Mouse (Mus musculus) midbrain, embryonic 10.5 days (tissue): ENCODE results near the gene Sgpp1. TPM values are rescaled to one million over a fixed set of nuclear protein-coding genes. Genes with fewer than 3 reads are reported as not detected.

Experiments used
- DNase-seq: peaks from one replicate; pipeline ENCODE4 v3.0.0-alpha.2; 2017; ENCODE audit warnings: low spot score
- H3K27ac ChIP-seq: fragments of 300-500 bp; sonication (generic); replicated peaks from 2 replicates; pipeline ENCODE4 v1.5.1; 2016; ENCODE audit warnings: mild to moderate bottlenecking
- H3K27me3 ChIP-seq: fragments of 300-500 bp; sonication (generic); 2 replicates; pipeline ENCODE4 v1.6.1; 2016; ENCODE audit warnings: low read depth, mild to moderate bottlenecking; ENCODE audit not compliant: poor library complexity, severe bottlenecking
- H3K36me3 ChIP-seq: fragments of 300-500 bp; sonication (generic); 2 replicates; pipeline ENCODE4 v1.6.1; 2016; ENCODE audit warnings: mild to moderate bottlenecking, moderate library complexity
- H3K4me1 ChIP-seq: fragments of 300-500 bp; sonication (generic); 2 replicates; pipeline ENCODE4 v1.6.1; 2016
- H3K4me3 ChIP-seq: fragments of 300-500 bp; sonication (generic); 2 replicates; pipeline ENCODE4 v1.5.1; 2016; ENCODE audit warnings: mild to moderate bottlenecking, moderate library complexity
- H3K9me3 ChIP-seq: fragments of 300-500 bp; sonication (generic); replicated peaks from 2 replicates; pipeline ENCODE4 v1.6.1; 2016; ENCODE audit warnings: mild to moderate bottlenecking
- WGBS: fragments of 180-500 bp; shearing (Covaris S2); methylation state at CpG from one replicate; pipeline ENCODE4 v1.1.7; 2016; 5-methylcytosine and 5-hydroxymethylcytosine counted together
- polyA plus RNA-seq: library from polyadenylated mRNA; unstranded; fragments of >200 nt; fragmentation: Nextera tagmentation; extraction: Ambion mirVana; gene quantifications from 2 replicates; pipeline ENCODE4 v1.2.1, GENCODE M21; 2016

Gene Sgpp1
- polyA plus RNA-seq, 1 experiment from 2014 or later, result 5.5 TPM

DNA sequence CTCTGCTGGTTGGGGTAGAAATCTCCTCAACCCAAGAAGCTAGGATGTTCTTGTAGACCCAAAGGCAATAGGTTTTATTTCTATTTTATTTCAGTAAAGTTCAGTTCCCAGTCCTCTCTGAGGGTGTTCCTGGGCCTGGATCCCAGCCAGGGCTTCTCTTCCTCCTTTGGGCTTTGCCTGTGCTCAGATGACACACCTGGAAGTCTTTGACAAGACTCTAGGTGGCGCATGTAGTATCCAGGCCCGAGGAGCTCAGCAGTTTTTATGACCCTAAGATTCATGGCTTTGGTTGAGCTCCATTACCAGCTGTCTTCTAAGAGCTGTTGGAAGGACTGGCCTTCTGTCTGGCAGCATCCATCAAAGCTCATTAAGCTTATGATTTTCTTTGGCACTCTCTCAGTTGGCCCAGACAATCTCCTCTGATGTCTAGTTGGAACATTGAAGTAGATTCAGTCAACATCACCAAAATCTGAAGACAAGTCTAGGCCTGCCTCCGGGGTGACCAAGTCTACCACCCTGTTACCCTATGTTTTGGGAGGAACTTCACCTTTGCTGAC, 63.7 kb downstream of the Sgpp1 start:
- DNase-seq, result no peak

DNA sequence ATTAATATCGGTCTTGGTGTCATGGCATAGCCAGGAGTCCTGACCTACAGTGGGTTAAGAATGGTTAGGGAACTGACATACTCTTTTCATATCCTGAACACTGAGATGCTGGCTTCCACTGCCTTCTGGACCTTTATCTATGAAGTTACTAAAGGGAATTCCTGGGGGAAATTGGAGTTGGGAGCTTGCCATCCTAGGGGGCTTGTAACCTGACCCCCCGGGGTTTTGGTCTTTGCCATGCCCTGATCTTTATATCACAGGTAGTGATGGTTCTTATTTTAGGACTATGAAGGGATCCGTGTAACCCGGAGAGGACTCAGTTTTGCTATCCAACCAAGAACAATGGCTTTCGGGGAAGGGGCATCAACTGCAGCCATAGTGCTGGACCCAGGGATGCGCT, 64.9 kb downstream of the Sgpp1 start:
- H3K27me3 ChIP-seq, result no peaks in the 10 kb centered on the region
- H3K36me3 ChIP-seq, result no peaks in the 10 kb centered on the region
- H3K27ac ChIP-seq, result peak overlapping the region; percentile 93; the same call in 1 of the 2 replicates
- no peaks in the 10 kb centered on the region for H3K9me3 ChIP-seq
- 89% methylated on average over 6 of the region's 6 CpGs for WGBS
- peaks cover 28% of the 10 kb centered on the region for H3K4me1 ChIP-seq
- H3K4me3 ChIP-seq, result peak overlapping the region; percentile 83
- no peak for DNase-seq

More for the DNA sequence above, 63.7 kb downstream of the Sgpp1 start:
- Histone ChIP-seq H3K27ac (no peak overlapping the region), H3K4me3 (no peak overlapping the region), H3K27me3 (no peaks in the 10 kb centered on the region), H3K36me3 (no peaks in the 10 kb centered on the region), H3K4me1 (peaks cover 28% of the 10 kb centered on the region), H3K9me3 (no peaks in the 10 kb centered on the region)
- 86% methylated on average over 3 of the region's 3 CpGs for WGBS

DNA sequence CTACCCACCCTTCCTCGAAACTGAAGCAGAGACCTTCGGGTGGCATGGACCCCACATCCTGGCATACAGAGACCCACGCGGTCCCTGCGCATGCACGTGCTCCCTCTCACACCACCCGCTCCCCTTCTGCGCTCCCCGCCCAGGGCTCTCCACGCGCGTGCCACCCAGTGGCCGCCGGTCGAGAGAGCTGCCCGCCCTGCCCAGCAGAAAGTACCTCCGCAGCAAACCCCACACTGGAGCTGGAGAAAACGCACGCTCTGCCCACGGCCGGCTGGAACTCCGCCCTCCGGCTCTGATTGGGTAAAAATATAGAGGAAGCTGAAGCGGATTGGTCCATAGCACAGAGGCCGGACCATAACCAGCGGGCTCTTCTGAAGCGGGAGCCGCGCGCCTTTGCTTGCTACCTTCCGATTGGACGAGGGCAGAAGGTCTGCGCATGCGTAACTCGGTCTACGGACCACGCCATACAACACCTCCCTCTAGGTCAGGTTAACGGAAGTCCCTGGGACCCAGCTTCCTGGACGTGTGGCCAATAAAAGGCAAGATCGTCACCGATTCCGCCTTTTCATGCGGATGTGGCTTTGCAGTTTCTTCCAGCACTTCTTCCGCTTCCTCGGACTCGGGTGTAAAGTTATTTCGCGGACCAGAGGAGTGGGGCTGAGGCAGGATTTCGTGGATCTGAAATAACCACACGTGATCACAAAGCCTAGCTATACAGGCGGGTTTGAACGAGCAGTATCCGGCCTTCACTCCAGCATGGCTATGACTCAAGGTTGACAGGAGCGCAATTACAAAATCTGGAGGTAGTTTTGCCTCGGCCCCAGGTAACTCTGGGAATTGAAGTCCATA, 66.0 kb downstream of the Sgpp1 start, which contains the start of gene Wdr89:
TSS of gene Wdr89 (minus strand) at position 280 of the 849 bp plus-strand sequence.
- H3K27ac ChIP-seq, result peak within 1 kb of the TSS; percentile 93
- under 1% methylated on average over 55 of the region's 55 CpGs for WGBS

DNA sequence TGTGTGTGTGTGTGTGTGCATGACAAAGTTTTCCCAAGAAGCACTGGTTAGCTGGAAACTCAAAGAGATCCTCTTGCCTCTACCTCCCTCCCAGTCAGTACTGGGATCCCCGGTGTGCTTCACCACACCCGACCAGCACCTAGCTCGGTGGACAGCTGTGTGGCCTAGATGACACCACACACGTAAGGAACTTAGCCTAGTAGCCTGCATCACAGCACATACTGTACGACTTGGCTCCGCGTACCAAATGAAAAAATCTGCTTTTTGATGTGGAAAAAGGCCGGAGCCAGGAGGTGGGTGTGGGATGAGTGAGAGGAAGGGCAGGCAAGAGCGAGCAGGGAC, 66.6 kb downstream of the Sgpp1 start:
- peak overlapping the region; percentile 83 for H3K4me3 ChIP-seq
- WGBS, result 3% methylated on average over 9 of the region's 9 CpGs
- H3K27ac ChIP-seq, result peak overlapping the region; percentile 93
- H3K27me3 ChIP-seq, result no peaks in the 10 kb centered on the region
- DNase-seq, result no peak
- H3K36me3 ChIP-seq, result no peaks in the 10 kb centered on the region
- H3K9me3 ChIP-seq, result no peaks in the 10 kb centered on the region
- peaks cover 38% of the 10 kb centered on the region for H3K4me1 ChIP-seq

More for the DNA sequence above, 66.0 kb downstream of the Sgpp1 start, which contains the start of gene Wdr89:
- peak; percentile 100 for DNase-seq
- Histone ChIP-seq H3K4me1 (peaks cover 32% of the 10 kb centered on the region), H3K27me3 (no peaks in the 10 kb centered on the region), H3K4me3 (peak within 1 kb of the TSS; percentile 83), H3K36me3 (no peaks in the 10 kb centered on the region), H3K9me3 (no peaks in the 10 kb centered on the region)

DNA sequence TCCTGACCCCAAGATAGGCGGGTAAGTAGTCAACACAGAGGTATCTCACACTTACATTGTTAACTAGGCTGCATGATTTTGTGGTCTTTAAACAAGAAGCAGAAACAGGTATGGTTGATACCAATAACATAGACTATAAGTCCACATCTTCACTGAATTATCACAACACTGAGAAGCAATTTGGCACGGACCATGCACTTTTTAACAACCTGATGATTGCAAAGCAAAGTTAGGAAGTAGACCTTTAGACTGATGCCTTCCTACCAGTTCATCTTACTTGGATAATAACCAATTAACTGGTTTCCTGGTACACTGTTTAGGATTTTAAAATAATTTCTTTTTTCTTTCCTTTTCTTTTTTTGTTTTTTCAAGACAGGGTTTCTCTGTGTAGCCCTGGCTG, 67.3 kb downstream of the Sgpp1 start:
- no peaks in the 10 kb centered on the region for H3K9me3 ChIP-seq
- H3K27ac ChIP-seq, result no peak overlapping the region
- no peak for DNase-seq
- H3K4me1 ChIP-seq, result peaks cover 43% of the 10 kb centered on the region
- WGBS, result 91% methylated on average over 2 of the region's 2 CpGs
- H3K36me3 ChIP-seq, result no peaks in the 10 kb centered on the region
- no peaks in the 10 kb centered on the region for H3K27me3 ChIP-seq
- H3K4me3 ChIP-seq, result peak overlapping the region; percentile 83; the same call in 1 of the 2 replicates

DNA sequence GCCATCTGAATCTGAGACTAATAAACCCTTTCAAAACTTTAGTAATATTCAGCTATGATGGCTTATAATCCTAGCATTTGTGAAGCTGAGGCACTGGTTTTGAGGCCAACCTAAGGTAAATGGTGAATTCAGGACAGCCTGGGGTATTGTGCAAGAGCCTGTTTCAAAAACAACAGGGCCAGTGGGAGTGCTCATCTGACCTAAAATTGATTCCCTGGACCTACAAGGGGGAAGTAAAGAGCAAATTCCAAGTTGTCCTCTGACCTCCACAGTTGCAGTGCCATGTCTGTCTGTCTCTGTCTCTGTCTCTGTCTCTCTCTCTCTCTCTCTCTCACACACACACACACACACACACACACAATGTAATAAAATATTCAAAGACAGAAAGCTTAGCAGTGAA, 68.6 kb downstream of the Sgpp1 start:
- Histone ChIP-seq H3K36me3 (peaks cover 1% of the 10 kb centered on the region; the same call in 1 of the 2 replicates), H3K9me3 (no peaks in the 10 kb centered on the region), H3K27ac (no peak overlapping the region), H3K27me3 (peaks cover 4% of the 10 kb centered on the region; the same call in 1 of the 2 replicates), H3K4me1 (peaks cover 43% of the 10 kb centered on the region), H3K4me3 (no peak overlapping the region)
- no peak for DNase-seq

DNA sequence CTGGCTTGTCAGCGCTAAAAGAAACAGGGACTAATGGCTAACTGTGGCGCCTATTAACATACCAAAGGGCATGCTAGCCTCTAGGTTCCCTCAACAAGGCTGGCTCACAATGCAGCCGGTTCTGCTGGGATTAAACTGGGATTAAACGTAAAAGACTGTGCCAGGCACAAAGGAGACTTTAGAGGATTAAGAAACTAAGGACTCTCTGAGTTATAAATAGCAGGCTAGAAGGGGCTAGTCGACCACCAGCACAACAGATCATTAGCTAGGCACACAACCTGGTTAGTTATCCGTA, 71.1 kb downstream of the Sgpp1 start:
- H3K4me3 ChIP-seq, result no peak overlapping the region
- H3K9me3 ChIP-seq, result no peaks in the 10 kb centered on the region
- no peak overlapping the region for H3K27ac ChIP-seq
- peaks cover 4% of the 10 kb centered on the region; the same call in 1 of the 2 replicates for H3K27me3 ChIP-seq
- H3K4me1 ChIP-seq, result peaks cover 32% of the 10 kb centered on the region
- DNase-seq, result no peak
- WGBS, result 10% methylated on average over 6 of the region's 6 CpGs
- H3K36me3 ChIP-seq, result peaks cover 3% of the 10 kb centered on the region; the same call in 1 of the 2 replicates

Other genes starting within 250 kb of the Sgpp1 start
- 15.0 and 16.2 TPM in 2 replicates for gene Ppp2r5e, start 139.5 kb downstream of the Sgpp1 start, polyA plus RNA-seq
- gene Wdr89, start 66.2 kb downstream of the Sgpp1 start, polyA plus RNA-seq, result 10.4 and 12.8 TPM in 2 replicates
- 91.9 and 93.1 TPM in 2 replicates for gene Syne2, start 82.4 kb upstream of the Sgpp1 start, polyA plus RNA-seq